Mouse (Mus musculus): ENCODE data around the gene Fam206a. TPM values are rescaled to one million over a fixed set of nuclear protein-coding genes. Genes with fewer than 3 reads are reported as not detected.

Gene Fam206a
- total and polyA plus RNA-seq, 2 experiments from 2014 or later = 11.1 to 12.3 TPM

- no peak for ATAC-seq
- peaks cover 27% of the 10 kb centered on the region for H3K36me3 ChIP-seq (ENCODE audit: insufficient read depth)
- no peaks in the 10 kb centered on the region for H3K27me3 ChIP-seq (ENCODE audit: insufficient read depth, low read length)
- H3K9ac ChIP-seq = no peak overlapping the region
- H3K4me3 ChIP-seq (ENCODE audit: low read depth, low read length) = no peak overlapping the region
- H3K9me3 ChIP-seq (ENCODE audit: low read length) = no peaks in the 10 kb centered on the region
- no peak for DNase-seq
- no peak for TF ChIP-seq CTCF (IDR thresholded peaks at IDR 0.05; ENCODE audit: low read depth)
- no peak overlapping the region for H3K27ac ChIP-seq (ENCODE audit: low read depth, low read length)
- H3K4me1 ChIP-seq (ENCODE audit: insufficient read depth) = no peaks in the 10 kb centered on the region
- 93% methylated on average over 9 of the region's 9 CpGs for WGBS
- no peak overlapping the region for H3K4me2 ChIP-seq (ENCODE audit: low read depth)
Observed at GRCm38 (mm10) chr4:56824231-56824630, 22.1 kb downstream of the Fam206a start.

- no peaks in the 10 kb centered on the region for H3K4me1 ChIP-seq (ENCODE audit: insufficient read depth)
- TF ChIP-seq CTCF (IDR thresholded peaks at IDR 0.05; ENCODE audit: low read depth) = no peak
- no peaks in the 10 kb centered on the region for H3K9me3 ChIP-seq (ENCODE audit: low read length)
- no peaks in the 10 kb centered on the region for H3K27me3 ChIP-seq (ENCODE audit: insufficient read depth, low read length)
- ATAC-seq (no peak), DNase-seq (no peak)
- WGBS = 51% methylated on average over 3 of the region's 3 CpGs
- H3K36me3 ChIP-seq (ENCODE audit: insufficient read depth) = peaks cover 46% of the 10 kb centered on the region
- no peak overlapping the region for H3K9ac ChIP-seq
- no peak overlapping the region for H3K4me2 ChIP-seq (ENCODE audit: low read depth)
- no peak overlapping the region for H3K4me3 ChIP-seq (ENCODE audit: low read depth, low read length)
- no peak overlapping the region for H3K27ac ChIP-seq (ENCODE audit: low read depth, low read length)
Observed at GRCm38 (mm10) chr4:56828932-56829331, 26.8 kb downstream of the Fam206a start.

GRCm38 (mm10) chr4:56829511-56829921 is 27.4 kb downstream of the Fam206a start:
- Histone ChIP-seq H3K4me2 (ENCODE audit: low read depth) (no peak overlapping the region), H3K4me3 (ENCODE audit: low read depth, low read length) (no peak overlapping the region), H3K27me3 (ENCODE audit: insufficient read depth, low read length) (no peaks in the 10 kb centered on the region), H3K36me3 (ENCODE audit: insufficient read depth) (peaks cover 48% of the 10 kb centered on the region), H3K27ac (ENCODE audit: low read depth, low read length) (no peak overlapping the region), H3K4me1 (ENCODE audit: insufficient read depth) (no peaks in the 10 kb centered on the region), H3K9me3 (ENCODE audit: low read length) (no peaks in the 10 kb centered on the region), H3K9ac (no peak overlapping the region)
- DNase-seq (peak; percentile 18), ATAC-seq (peak; percentile 77)
- TF ChIP-seq CTCF (IDR thresholded peaks at IDR 0.05; ENCODE audit: low read depth) = no peak
- 20% methylated on average over 7 of the region's 7 CpGs for WGBS

- no peak for TF ChIP-seq CTCF (IDR thresholded peaks at IDR 0.05; ENCODE audit: low read depth)
- WGBS = 53% methylated on average over 13 of the region's 13 CpGs
- H3K36me3 ChIP-seq (ENCODE audit: insufficient read depth) = peaks cover 54% of the 10 kb centered on the region
- no peaks in the 10 kb centered on the region for H3K4me1 ChIP-seq (ENCODE audit: insufficient read depth)
- no peak overlapping the region for H3K9ac ChIP-seq
- H3K4me2 ChIP-seq (ENCODE audit: low read depth) = no peak overlapping the region
- no peak for ATAC-seq
- no peaks in the 10 kb centered on the region for H3K9me3 ChIP-seq (ENCODE audit: low read length)
- H3K27me3 ChIP-seq (ENCODE audit: insufficient read depth, low read length) = no peaks in the 10 kb centered on the region
- no peak for DNase-seq
- H3K27ac ChIP-seq (ENCODE audit: low read depth, low read length) = no peak overlapping the region
- H3K4me3 ChIP-seq (ENCODE audit: low read depth, low read length) = no peak overlapping the region
Observed at GRCm38 (mm10) chr4:56831013-56831609, 29.0 kb downstream of the Fam206a start.

- Histone ChIP-seq H3K4me2 (ENCODE audit: low read depth) (no peak overlapping the region), H3K27ac (ENCODE audit: low read depth, low read length) (no peak overlapping the region), H3K4me3 (ENCODE audit: low read depth, low read length) (no peak overlapping the region), H3K27me3 (ENCODE audit: insufficient read depth, low read length) (no peaks in the 10 kb centered on the region), H3K36me3 (ENCODE audit: insufficient read depth) (peaks cover 52% of the 10 kb centered on the region), H3K4me1 (ENCODE audit: insufficient read depth) (no peaks in the 10 kb centered on the region), H3K9ac (no peak overlapping the region), H3K9me3 (ENCODE audit: low read length) (no peaks in the 10 kb centered on the region)
- DNase-seq (no peak), ATAC-seq (no peak)
- no peak for TF ChIP-seq CTCF (IDR thresholded peaks at IDR 0.05; ENCODE audit: low read depth)
- WGBS = 89% methylated on average over 7 of the region's 7 CpGs
Observed at GRCm38 (mm10) chr4:56831998-56832397, 29.9 kb downstream of the Fam206a start.

DNA sequence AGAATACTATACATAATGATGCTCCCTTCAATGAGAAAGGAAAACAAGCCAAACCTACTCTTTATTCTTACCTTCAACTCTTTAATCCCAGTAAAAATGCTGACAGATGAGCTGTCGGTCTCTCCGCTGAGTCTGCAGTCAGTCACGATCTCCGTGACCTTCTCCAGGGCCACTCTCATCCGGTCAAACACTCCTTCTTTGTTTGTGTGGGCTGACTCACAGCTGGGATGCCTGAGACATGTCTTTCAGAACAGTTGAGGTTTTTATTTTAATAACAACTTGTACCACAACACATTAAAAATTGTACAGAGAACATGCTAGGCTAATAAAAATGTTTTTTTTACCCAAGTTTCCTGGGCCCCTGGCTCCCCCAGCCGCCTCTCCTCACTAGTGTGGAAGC is 35.5 kb downstream of the Fam206a start:
- no peak for TF ChIP-seq CTCF (IDR thresholded peaks at IDR 0.05; ENCODE audit: low read depth)
- DNase-seq (no peak), ATAC-seq (no peak)
- 84% methylated on average over 6 of the region's 6 CpGs for WGBS
- H3K4me2 ChIP-seq (ENCODE audit: low read depth) = no peak overlapping the region
- H3K27ac ChIP-seq (ENCODE audit: low read depth, low read length) = no peak overlapping the region
- H3K4me1 ChIP-seq (ENCODE audit: insufficient read depth) = no peaks in the 10 kb centered on the region
- H3K27me3 ChIP-seq (ENCODE audit: insufficient read depth, low read length) = no peaks in the 10 kb centered on the region
- H3K9ac ChIP-seq = no peak overlapping the region
- peaks cover 24% of the 10 kb centered on the region for H3K36me3 ChIP-seq (ENCODE audit: insufficient read depth)
- no peak overlapping the region for H3K4me3 ChIP-seq (ENCODE audit: low read depth, low read length)
- H3K9me3 ChIP-seq (ENCODE audit: low read length) = no peaks in the 10 kb centered on the region

DNA sequence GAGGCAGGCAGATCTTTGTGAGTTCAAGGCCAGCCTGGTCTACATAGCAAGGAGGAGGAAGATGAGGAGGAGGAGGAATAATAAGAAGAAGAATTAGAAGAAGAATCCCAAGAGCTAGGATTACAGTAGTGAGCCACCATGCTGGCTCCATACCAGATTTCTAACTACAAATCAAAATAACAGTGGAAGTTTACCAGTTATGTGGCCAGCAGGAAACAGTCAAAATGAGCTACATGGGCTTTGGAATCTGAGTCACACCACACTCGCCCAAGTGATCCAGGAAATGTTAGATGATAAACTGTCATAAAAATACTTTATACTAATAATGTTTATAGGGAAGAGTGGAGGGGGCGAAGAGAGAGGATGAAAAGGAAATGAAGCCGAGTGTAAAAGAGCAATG is 38.2 kb downstream of the Fam206a start:
- H3K36me3 ChIP-seq (ENCODE audit: insufficient read depth) = peaks cover 18% of the 10 kb centered on the region
- DNase-seq = no peak
- no peak overlapping the region for H3K27ac ChIP-seq (ENCODE audit: low read depth, low read length)
- H3K9ac ChIP-seq = no peak overlapping the region
- TF ChIP-seq CTCF (IDR thresholded peaks at IDR 0.05; ENCODE audit: low read depth) = no peak
- H3K4me3 ChIP-seq (ENCODE audit: low read depth, low read length) = no peak overlapping the region
- ATAC-seq = no peak
- no peaks in the 10 kb centered on the region for H3K4me1 ChIP-seq (ENCODE audit: insufficient read depth)
- no peak overlapping the region for H3K4me2 ChIP-seq (ENCODE audit: low read depth)
- H3K27me3 ChIP-seq (ENCODE audit: insufficient read depth, low read length) = no peaks in the 10 kb centered on the region
- 92% methylated on average over 3 of the region's 3 CpGs for WGBS
- no peaks in the 10 kb centered on the region for H3K9me3 ChIP-seq (ENCODE audit: low read length)

All from forebrain, postnatal 0 days (tissue).